Mouse (Mus musculus) neural tube, embryonic 13.5 days (tissue): ENCODE results near the gene Syngap1. TPM values are rescaled to one million over a fixed set of nuclear protein-coding genes. Genes with fewer than 3 reads are reported as not detected.

Experiments
- ATAC-seq: fragments of 200-750 bp; cut with Nextera tagmentation; 2 replicates; pipeline ENCODE4 v1.8.0; 2017; ENCODE audit warnings: low read depth, mild to moderate bottlenecking, moderate TSS enrichment, moderate library complexity
- H3K27ac ChIP-seq: fragments of 300-500 bp; sonication (generic); replicated peaks from 2 replicates; pipeline ENCODE4 v1.5.1; 2015; ENCODE audit warnings: moderate library complexity, mild to moderate bottlenecking, inconsistent platforms
- H3K27me3 ChIP-seq: fragments of 300-500 bp; sonication (generic); 2 replicates; pipeline ENCODE4 v1.6.1; 2015; ENCODE audit warnings: mild to moderate bottlenecking, inconsistent platforms
- H3K36me3 ChIP-seq: fragments of 300-500 bp; sonication (generic); 2 replicates; pipeline ENCODE4 v1.6.1; 2015; ENCODE audit warnings: mild to moderate bottlenecking, inconsistent platforms
- H3K4me1 ChIP-seq: fragments of 300-500 bp; sonication (generic); replicated peaks from 2 replicates; pipeline ENCODE4 v1.6.1; 2015; ENCODE audit warnings: inconsistent platforms
- H3K4me2 ChIP-seq: fragments of 300-500 bp; sonication (generic); 2 replicates; pipeline ENCODE4 v1.6.1; 2015; ENCODE audit warnings: inconsistent platforms, mild to moderate bottlenecking, moderate library complexity
- H3K4me3 ChIP-seq: fragments of 300-500 bp; sonication (generic); 2 replicates; pipeline ENCODE4 v1.5.1; 2015; ENCODE audit warnings: mild to moderate bottlenecking, inconsistent platforms
- H3K9ac ChIP-seq: fragments of 300-500 bp; sonication (generic); 2 replicates; pipeline ENCODE4 v1.6.1; 2015; ENCODE audit warnings: moderate library complexity, mild to moderate bottlenecking, inconsistent platforms
- H3K9me3 ChIP-seq: fragments of 300-500 bp; sonication (generic); 2 replicates; pipeline ENCODE4 v1.6.1; 2016; ENCODE audit warnings: inconsistent platforms
- WGBS: fragments of 180-500 bp; shearing (Covaris S2); methylation state at CpG from one replicate; pipeline ENCODE4 v1.1.7; 2015; 5-methylcytosine and 5-hydroxymethylcytosine counted together
- polyA plus RNA-seq: library from polyadenylated mRNA; unstranded; fragments of >200 nt; fragmentation: Nextera tagmentation; extraction: Ambion mirVana; gene quantifications from 2 replicates; pipeline ENCODE4 v1.2.1, GENCODE M21; 2015

The Syngap1 gene
- polyA plus RNA-seq, 1 experiment from 2014 or later: 4.1 TPM

DNA sequence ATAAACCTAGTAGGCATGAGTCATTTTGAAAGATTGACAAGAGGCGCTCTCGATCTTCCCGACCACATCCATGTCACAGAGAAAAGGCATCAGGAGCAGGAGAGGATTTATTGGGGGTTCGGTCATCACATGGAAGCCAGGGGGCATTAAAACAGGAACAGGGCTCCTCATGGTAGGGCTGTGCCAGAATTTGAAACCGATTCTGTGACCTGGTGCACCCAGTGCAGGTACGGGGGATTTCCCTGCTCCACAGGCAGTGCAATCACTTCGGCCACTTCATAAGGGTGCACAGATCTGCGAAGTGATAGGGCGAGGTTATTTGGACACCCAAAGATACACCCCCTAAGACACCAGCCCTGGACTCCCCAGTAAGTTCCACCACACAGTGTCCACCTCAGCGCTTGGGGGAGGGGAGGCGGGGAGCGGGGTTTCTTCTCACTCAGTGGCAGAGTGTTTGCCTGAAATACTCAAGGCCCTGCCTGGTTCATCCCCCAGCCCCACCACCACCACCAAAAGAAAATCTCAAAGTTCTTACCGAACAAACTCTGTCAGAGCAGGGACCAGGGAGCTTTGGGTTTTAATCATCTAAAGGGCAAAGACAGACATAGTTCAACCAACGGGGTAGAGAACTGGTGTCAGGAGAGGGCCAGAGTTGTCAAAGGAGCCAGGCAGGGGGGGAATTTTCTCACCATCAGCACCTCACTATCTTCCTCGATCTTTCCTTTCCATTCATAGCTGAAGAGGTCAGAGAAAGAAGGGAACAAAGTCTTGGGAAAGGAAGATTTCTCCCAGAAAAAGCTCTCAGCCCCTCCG is 3.0 kb upstream of the Syngap1 start:
- Histone ChIP-seq H3K4me2 (peak overlapping the region; percentile 83), H3K36me3 (peaks cover 31% of the 10 kb centered on the region), H3K27me3 (no peaks in the 10 kb centered on the region), H3K9me3 (no peaks in the 10 kb centered on the region), H3K4me1 (peaks cover 65% of the 10 kb centered on the region), H3K27ac (peak overlapping the region; percentile 97; the same call in 1 of the 2 replicates), H3K4me3 (peak overlapping the region; percentile 66), H3K9ac (peak overlapping the region; percentile 75)
- WGBS: 63% methylated on average over 16 of the region's 16 CpGs
- no peak for ATAC-seq

DNA sequence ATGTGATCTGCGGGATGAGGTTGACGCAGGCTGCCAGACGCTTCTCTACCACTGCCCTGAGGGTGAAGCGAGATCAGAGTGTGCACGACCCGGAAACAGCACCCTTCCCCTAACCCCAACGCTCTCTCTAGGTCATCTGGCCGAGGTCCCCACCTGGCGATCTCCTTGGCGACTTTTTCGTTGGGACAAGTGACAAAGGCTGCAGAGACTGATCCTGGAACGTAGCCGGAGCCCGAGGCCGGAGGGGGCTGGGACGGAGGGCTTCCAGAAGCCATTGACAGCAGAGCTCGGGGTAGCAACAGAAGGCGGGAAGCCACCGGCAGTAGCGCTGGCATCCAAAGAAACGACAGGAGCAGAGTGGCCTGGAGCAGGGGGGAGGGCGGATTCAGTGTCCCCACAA is 2.3 kb upstream of the Syngap1 start:
- no peaks in the 10 kb centered on the region for H3K9me3 ChIP-seq
- WGBS: under 1% methylated on average over 22 of the region's 22 CpGs
- H3K27ac ChIP-seq: peak overlapping the region; percentile 97
- H3K27me3 ChIP-seq: no peaks in the 10 kb centered on the region
- peak; percentile 0; the same call in 1 of the 2 replicates for ATAC-seq
- H3K9ac ChIP-seq: peak overlapping the region; percentile 75
- H3K4me3 ChIP-seq: peak overlapping the region; percentile 66
- peaks cover 66% of the 10 kb centered on the region for H3K4me1 ChIP-seq
- peaks cover 31% of the 10 kb centered on the region for H3K36me3 ChIP-seq
- H3K4me2 ChIP-seq: peak overlapping the region; percentile 83

DNA sequence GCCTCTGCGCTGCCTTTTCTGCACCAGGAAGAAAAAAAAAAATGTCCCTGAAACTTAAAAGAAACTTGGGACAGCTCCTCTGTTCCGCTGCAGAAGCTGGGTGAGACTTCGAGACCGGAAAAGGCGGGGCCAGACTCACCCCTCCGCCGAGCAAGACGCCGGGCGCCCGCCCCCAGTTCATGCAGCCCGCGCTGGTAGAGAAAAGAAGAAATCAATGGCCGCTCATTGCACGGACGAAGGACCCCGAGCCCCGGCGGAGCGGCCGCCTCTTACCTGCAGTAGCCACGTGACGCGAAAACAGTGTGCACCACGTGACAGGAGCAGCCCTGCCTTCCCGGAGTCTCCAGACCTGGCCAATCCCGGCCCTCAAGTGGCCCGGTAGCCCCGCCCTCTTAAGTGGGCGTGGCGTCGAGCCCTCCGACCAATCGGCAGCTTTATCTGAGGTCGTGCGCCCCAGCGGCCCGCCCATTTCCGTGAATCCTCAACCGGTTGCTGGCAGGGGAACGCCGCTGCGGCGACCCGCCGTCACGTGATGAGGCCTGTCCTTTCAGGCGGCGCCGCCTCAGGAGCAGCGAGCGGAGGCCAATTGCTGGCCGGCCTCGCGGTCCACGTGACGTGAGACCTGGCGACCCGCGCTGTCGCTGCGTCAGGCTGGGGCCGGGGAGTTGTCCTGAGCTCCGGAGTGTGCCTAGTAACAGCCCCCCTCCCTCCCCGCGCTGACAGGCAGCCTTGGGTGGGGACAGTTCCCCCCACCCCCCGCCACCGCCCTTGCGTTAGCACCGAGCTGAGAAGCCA is 1.7 kb upstream of the Syngap1 start, which contains the start of gene Cuta:
Gene Cuta, minus strand, starts transcription at position 392 of the 795 bp plus-strand sequence.
- peaks cover 31% of the 10 kb centered on the region for H3K36me3 ChIP-seq
- H3K27me3 ChIP-seq: no peaks in the 10 kb centered on the region
- peak within 1 kb of the TSS; percentile 78 for H3K9ac ChIP-seq
- H3K4me2 ChIP-seq: peak within 1 kb of the TSS; percentile 83
- peak within 1 kb of the TSS; percentile 97 for H3K27ac ChIP-seq
- WGBS: under 1% methylated on average over 69 of the region's 70 CpGs
- H3K4me3 ChIP-seq: peak within 1 kb of the TSS; percentile 66
- H3K4me1 ChIP-seq: peaks cover 62% of the 10 kb centered on the region
- no peaks in the 10 kb centered on the region for H3K9me3 ChIP-seq
- ATAC-seq: peak; percentile 92

DNA sequence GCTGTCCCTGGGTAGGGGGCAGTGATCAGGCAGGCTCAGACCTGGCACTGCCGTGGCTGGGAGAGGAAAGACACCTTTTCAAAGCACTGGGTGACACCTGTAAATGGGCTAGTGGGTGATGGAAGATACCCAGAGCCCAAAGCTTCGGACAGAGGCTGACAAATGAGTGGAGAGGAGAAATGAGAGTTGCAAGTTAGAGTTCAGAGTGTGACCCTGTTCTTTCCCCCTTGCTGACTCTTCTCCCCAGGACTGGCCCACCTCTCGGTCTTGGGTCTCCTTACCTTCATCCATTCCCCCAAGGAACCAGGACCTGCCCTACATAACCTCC is 1.1 kb upstream of the Syngap1 start:
- H3K36me3 ChIP-seq: peaks cover 26% of the 10 kb centered on the region
- 7% methylated on average over 3 of the region's 3 CpGs for WGBS
- peak overlapping the region; percentile 66 for H3K4me3 ChIP-seq
- peak; percentile 7 for ATAC-seq
- peak overlapping the region; percentile 78 for H3K9ac ChIP-seq
- H3K4me2 ChIP-seq: peak overlapping the region; percentile 83
- no peaks in the 10 kb centered on the region for H3K27me3 ChIP-seq
- peak overlapping the region; percentile 97 for H3K27ac ChIP-seq
- H3K9me3 ChIP-seq: no peaks in the 10 kb centered on the region
- peaks cover 58% of the 10 kb centered on the region for H3K4me1 ChIP-seq

DNA sequence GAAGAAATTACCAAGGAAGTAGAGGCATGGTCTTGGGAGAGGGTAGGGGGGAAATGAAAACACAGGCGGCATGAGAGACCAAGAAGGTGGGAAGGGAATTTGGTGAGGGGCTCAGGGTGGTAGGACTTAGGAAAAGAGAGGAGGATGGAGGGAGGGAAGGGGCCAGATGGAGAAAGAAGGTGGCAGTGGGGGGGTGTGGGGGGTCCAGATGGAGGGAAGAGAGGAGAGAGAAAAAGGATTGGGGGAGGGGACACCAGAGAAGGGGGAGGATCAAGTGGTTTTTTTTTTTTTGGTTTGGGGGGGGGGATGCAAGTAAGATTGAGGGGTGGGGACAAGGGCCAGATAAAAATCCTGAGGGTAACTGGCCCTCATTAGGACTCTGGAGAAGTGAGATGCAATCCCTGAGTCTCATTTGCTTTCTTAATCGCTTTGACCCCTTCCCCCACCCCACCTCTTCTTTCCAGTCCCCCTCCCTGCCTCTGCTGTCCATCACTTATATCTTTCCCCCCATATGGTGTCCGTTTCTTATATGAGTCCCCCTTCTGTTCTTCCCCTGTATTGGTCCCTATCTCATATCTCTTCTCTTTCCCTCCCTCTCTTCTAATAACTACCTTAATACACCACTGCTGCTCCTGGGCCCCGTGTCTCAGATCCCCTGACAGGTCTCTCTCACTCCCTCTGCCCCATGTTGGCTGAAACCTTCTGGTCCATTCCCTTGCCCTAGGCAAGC is 953 bp downstream of the Syngap1 start:
- ATAC-seq: no peak
- Histone ChIP-seq H3K36me3 (peaks cover 5% of the 10 kb centered on the region), H3K4me1 (peaks cover 79% of the 10 kb centered on the region), H3K4me3 (peak overlapping the region; percentile 51), H3K9ac (peak overlapping the region; percentile 91), H3K4me2 (peak overlapping the region; percentile 83), H3K27ac (peak overlapping the region; percentile 97), H3K9me3 (no peaks in the 10 kb centered on the region), H3K27me3 (no peaks in the 10 kb centered on the region)
- 16% methylated on average over 4 of the region's 4 CpGs for WGBS

DNA sequence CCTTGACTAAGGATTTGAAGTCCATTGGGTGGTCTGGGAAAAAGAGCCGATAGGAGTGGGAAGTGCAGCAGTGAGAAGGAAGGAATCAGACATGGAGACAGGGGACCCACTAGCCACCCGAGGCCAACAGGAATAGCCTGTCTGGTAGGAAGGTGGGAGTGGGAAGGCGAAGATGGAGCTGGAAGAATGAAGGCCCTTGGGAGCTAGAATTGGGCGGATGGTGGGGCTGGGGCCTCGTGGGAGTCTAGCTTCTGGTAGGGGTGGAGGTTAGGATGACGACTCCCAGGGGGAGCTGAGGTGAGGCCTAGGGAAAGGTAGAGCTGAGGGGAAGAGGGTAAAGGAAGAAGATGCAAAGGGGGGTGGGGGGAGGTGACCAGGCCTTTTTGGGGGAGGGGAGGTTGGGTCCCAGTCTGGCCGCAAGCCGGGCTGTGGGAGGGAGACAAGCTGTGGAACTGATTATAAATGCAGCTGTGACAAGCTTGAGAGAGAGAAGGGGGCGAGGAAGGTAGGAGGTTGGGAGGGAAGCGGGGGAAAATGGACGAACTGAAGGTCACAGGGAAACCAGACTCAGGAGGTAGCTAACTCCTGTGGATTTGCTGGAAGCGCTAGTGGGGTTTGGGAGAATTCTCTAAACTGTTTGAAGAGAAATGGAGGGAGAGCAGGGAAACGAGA is 4.9 kb downstream of the Syngap1 start:
- whole genome bisulfite sequencing: 23% methylated on average over 13 of the region's 13 CpGs
- H3K9ac ChIP-seq: peak overlapping the region; percentile 79
- H3K27me3 ChIP-seq: no peaks in the 10 kb centered on the region
- peaks cover 77% of the 10 kb centered on the region for H3K4me1 ChIP-seq
- H3K36me3 ChIP-seq: no peaks in the 10 kb centered on the region
- peak overlapping the region; percentile 71 for H3K27ac ChIP-seq
- no peaks in the 10 kb centered on the region for H3K9me3 ChIP-seq
- H3K4me2 ChIP-seq: peak overlapping the region; percentile 71
- H3K4me3 ChIP-seq: peak overlapping the region; percentile 41
- no peak for ATAC-seq

DNA sequence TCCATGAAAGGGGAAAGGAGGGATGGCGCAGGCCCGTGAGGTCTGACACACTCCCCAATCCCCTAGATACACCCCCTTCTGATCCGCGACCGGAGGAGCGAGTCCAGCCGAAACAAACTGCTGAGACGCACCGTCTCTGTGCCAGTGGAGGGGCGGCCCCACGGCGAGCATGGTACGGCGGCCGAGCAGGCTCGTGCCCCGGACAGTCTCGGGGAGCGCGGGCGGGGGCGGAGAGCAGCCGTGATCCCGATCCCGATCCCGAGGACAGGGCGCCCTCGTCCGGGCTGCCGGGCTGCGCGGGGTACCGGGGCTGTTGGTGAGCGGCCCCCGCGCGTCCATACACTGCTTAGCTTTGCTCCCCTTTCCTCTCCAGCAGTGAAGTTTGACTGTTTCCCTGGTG is 5.5 kb downstream of the Syngap1 start:
- ATAC-seq: no peak
- peak overlapping the region; percentile 79 for H3K9ac ChIP-seq
- H3K27ac ChIP-seq: peak overlapping the region; percentile 71
- H3K27me3 ChIP-seq: no peaks in the 10 kb centered on the region
- peak overlapping the region; percentile 41 for H3K4me3 ChIP-seq
- H3K4me2 ChIP-seq: peak overlapping the region; percentile 71
- H3K4me1 ChIP-seq: peaks cover 81% of the 10 kb centered on the region
- WGBS: 2% methylated on average over 36 of the region's 37 CpGs
- H3K36me3 ChIP-seq: no peaks in the 10 kb centered on the region
- no peaks in the 10 kb centered on the region for H3K9me3 ChIP-seq

DNA sequence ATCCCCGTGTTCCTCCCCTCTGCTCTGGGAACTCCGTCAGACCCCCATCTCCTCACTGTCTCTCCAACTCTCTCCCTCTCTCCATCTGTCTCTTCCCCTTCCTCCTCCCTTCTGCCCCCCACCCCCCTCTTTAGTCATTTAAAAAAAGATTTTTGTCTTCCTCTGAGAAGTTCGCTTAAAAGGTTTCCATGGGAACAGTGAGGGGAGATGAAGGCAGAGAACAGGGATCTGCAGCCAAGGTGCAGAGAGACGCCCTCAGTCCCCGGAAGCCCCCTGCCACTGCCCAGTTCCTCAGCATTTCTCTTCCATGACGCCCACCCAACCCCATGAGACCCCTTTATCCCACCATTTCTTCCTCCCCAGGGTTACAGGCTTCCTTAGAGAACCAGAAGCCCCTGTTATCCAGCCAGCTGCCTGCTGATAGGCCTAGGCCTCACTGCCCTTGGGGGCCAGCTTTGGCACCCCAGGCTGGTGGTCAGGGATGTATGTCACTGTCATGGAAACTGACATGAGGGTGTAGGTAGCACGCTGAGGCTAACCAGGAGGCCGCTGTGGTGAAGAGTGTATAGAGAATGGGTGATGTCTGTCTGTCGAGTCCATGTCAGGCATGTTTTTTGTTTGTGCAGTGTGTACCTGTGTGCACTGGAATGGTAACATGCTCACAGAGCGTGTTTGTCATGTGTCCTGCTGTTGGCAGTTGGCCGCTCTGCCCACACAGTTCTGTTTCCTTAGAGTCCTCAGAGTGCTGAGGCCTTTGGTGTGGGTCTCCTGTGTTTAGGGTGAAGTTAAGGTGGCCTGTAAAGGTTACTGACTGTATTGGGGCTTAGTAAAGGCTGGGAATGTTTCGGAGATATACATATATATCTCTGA is 6.4 kb downstream of the Syngap1 start:
- peak overlapping the region; percentile 71 for H3K27ac ChIP-seq
- WGBS: 26% methylated on average over 12 of the region's 12 CpGs
- peak overlapping the region; percentile 71 for H3K4me2 ChIP-seq
- no peaks in the 10 kb centered on the region for H3K9me3 ChIP-seq
- H3K36me3 ChIP-seq: no peaks in the 10 kb centered on the region
- H3K4me3 ChIP-seq: peak overlapping the region; percentile 41
- ATAC-seq: no peak
- no peaks in the 10 kb centered on the region for H3K27me3 ChIP-seq
- H3K9ac ChIP-seq: peak overlapping the region; percentile 79
- H3K4me1 ChIP-seq: peaks cover 81% of the 10 kb centered on the region

DNA sequence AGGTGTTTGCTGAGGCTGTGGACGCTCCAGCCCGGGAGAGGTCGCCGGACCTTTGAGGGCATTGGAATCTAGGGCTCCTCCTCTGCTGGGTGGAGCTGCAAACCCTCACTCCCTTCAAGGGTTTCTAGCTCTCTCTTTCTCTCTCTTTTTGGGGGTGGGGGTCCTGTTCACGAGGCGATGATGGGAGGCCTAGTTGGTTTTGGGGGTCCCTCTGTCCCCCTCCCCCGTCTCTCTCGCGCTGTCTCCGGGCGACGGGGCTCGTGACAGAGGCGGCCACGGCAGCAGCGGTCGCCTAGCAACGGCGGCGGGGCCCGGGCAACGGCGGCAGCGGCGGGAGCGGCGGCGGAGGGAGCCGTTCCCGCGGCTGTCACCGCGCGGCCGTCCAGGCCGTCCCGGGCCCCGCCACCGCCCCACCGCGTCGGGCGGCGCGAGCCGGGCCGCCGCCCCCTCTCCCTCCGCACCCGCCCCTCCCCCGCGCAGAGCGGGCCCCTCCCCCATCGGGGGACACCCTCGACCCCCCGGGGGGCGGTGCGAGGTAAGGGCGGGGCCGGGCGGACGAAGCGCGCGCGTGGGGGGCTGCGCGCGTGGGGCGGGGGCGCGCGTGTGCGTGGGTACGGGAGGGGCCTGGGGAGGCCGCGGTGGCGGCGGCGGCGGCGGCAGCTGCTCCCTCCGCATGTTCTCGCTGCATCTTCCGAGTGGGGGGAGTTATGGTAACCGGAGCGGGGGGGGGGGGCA is 7.4 kb downstream of the Syngap1 start:
- H3K4me1 ChIP-seq: peaks cover 82% of the 10 kb centered on the region
- no peak for ATAC-seq
- WGBS: under 1% methylated on average over 33 of the region's 87 CpGs
- H3K4me2 ChIP-seq: peak overlapping the region; percentile 90
- H3K36me3 ChIP-seq: no peaks in the 10 kb centered on the region
- peak overlapping the region; percentile 91 for H3K27ac ChIP-seq
- H3K27me3 ChIP-seq: no peaks in the 10 kb centered on the region
- peak overlapping the region; percentile 94 for H3K9ac ChIP-seq
- peak overlapping the region; percentile 70 for H3K4me3 ChIP-seq
- H3K9me3 ChIP-seq: no peaks in the 10 kb centered on the region

DNA sequence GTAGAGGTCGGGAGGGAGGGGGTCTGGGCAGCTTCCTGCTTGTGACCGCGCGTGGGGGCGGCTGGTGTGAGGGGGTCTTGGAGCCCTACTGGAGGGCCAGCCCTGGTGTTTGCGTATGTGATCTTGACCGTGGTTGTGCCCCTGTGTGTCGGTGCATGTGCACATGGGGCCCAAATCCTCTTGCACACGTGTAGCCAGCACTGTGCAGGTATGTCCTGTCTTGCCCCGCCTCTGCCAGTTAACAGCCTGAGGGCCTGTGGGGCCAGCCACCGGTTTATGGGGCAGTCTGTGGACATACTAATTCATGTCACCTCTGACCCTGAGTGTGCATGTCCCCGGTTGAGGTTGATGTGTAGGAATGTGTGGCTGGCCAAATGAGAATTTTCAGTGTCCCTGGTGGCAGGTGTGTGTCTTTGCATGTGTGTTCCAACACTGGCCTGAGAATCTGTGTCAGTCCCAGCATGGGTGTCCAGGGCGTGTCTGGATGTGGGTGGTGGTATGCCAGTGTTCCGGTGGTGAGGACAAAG is 8.1 kb downstream of the Syngap1 start:
- H3K36me3 ChIP-seq: no peaks in the 10 kb centered on the region
- WGBS: 12% methylated on average over 9 of the region's 14 CpGs
- peak overlapping the region; percentile 70 for H3K4me3 ChIP-seq
- ATAC-seq: peak; percentile 37
- no peaks in the 10 kb centered on the region for H3K9me3 ChIP-seq
- peak overlapping the region; percentile 90 for H3K4me2 ChIP-seq
- no peaks in the 10 kb centered on the region for H3K27me3 ChIP-seq
- H3K27ac ChIP-seq: peak overlapping the region; percentile 91
- H3K9ac ChIP-seq: peak overlapping the region; percentile 94
- peaks cover 83% of the 10 kb centered on the region for H3K4me1 ChIP-seq
